Mouse (Mus musculus): ENCODE data around the gene Hoxa1. TPM values are rescaled to one million over a fixed set of nuclear protein-coding genes. Genes with fewer than 3 reads are reported as not detected.

Gene Hoxa1
- total RNA-seq, 2 experiments from 2014 or later, result not detected

- no peak for ATAC-seq (replicated peaks; ENCODE audit: low FRiP score, low TSS enrichment, poor library complexity, severe bottlenecking)
Observed at GRCm38 (mm10) chr6:52123673-52124072, 34.4 kb downstream of the Hoxa1 start.

DNA sequence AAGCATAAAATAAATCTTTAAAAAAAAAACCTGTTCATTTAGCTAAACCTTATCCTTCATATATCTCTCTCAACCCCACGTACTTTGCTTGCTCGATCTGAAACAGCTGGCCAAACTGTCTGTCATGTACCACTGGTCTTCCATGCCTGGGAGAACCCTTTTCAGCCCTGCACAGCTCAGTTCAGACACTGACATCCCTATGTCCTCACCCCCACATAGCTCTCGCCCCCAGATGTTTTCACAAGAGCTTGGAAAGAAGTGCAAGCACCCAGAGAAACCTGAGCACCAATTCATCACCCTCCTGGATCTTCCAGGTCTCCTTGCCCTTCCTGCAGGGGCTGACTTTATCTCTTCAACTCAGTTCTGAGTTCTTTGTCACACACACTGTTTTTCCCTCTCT lies 36.9 kb downstream of the Hoxa1 start:
- ATAC-seq (replicated peaks; ENCODE audit: low FRiP score, low TSS enrichment, poor library complexity, severe bottlenecking), result no peak

DNA sequence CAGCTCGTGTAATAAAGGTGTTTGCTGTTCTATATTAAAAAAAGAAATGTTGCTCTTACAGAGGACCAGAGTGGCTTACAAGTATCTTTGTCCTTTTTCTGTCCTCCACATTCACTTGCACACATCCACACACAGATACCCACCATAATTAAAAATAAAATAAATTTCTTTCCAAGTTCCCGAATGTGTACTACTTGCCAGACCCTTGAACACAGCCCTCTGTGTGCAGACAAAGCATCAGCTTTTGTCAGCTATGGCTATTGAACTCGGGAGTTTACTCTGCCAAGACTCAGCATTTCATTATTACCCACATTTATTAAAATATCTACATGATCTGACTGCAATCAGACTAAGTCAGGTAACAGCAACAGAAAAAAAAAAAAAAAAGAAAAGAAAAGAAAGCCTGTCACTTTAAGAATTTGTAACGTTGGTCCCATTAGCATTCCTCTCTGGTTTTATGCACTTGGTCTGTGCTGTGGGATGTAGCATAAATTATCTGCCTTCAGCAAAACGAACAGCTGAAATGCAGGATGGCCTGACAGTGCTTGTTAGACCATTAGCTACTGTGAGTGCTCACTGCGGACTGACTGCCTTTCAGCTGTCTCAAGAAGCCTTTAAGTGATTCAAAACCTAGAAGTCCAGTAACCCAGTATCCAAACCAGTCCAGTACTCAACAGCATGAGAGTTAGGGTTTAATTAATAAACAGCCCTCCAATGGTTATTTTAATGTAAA lies 39.0 kb downstream of the Hoxa1 start:
- no peak for ATAC-seq (replicated peaks; ENCODE audit: low FRiP score, low TSS enrichment, poor library complexity, severe bottlenecking)

- ATAC-seq (replicated peaks; ENCODE audit: low FRiP score, low TSS enrichment, poor library complexity, severe bottlenecking), result no peak
Observed at GRCm38 (mm10) chr6:52115899-52116298, 42.2 kb downstream of the Hoxa1 start.

- ATAC-seq (replicated peaks; ENCODE audit: low FRiP score, low TSS enrichment, poor library complexity, severe bottlenecking), result no peak
Observed at GRCm38 (mm10) chr6:52111846-52112245, 46.3 kb downstream of the Hoxa1 start.

- no peak for ATAC-seq (replicated peaks; ENCODE audit: low FRiP score, low TSS enrichment, poor library complexity, severe bottlenecking)
Observed at GRCm38 (mm10) chr6:52107400-52107799, 50.7 kb downstream of the Hoxa1 start.

GRCm38 (mm10) chr6:52106716-52107115 lies 51.4 kb downstream of the Hoxa1 start:
- no peak for ATAC-seq (replicated peaks; ENCODE audit: low FRiP score, low TSS enrichment, poor library complexity, severe bottlenecking)

DNA sequence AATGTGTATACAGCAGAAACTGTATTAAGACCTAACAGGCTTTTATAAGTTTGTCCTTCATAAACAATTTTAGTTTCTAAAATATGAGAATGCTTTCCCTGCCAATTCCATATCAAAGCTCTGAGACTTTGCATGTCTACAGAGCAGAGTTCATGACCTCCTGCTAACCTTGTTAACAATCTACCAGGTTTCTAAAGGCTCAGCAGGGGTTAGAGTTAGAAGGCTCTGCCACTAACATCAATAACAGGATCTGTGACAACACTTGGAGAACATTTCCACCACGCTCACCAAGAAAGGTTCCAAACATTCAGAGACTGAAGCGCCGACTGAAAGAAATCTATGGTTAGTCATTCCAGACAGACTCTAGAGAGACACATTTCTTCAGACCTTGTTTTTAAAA lies 51.9 kb downstream of the Hoxa1 start:
- ATAC-seq (replicated peaks; ENCODE audit: low FRiP score, low TSS enrichment, poor library complexity, severe bottlenecking), result no peak

Other genes with a start within 250 kb of the Hoxa1 start
- 18.5 and 30.0 TPM in 2 replicates for gene Skap2, start 145.8 kb downstream of the Hoxa1 start, total RNA-seq (2014; fragmentation: Nextera tagmentation)
- 44.3 and 66.4 TPM in 2 replicates for gene Skap2, start 145.8 kb downstream of the Hoxa1 start, total RNA-seq (2017)
- 1.4 TPM in 1 of 2 replicates, not detected in the other for gene Hoxa2, start 6.5 kb upstream of the Hoxa1 start, total RNA-seq (2014; fragmentation: Nextera tagmentation)
- not detected in 2 replicates for gene Hoxa2, start 6.5 kb upstream of the Hoxa1 start, total RNA-seq (2017)
- gene 5730596B20Rik, start 19.2 kb upstream of the Hoxa1 start, total RNA-seq (2014; fragmentation: Nextera tagmentation), result not detected in 2 replicates
- gene 5730596B20Rik, start 19.2 kb upstream of the Hoxa1 start, total RNA-seq (2017), result not detected in 2 replicates
- 1.9 and 2.2 TPM in 2 replicates for gene Hoxa4, start 33.4 kb upstream of the Hoxa1 start, total RNA-seq (2014; fragmentation: Nextera tagmentation)
- 0.46 and 0.66 TPM in 2 replicates for gene Hoxa4, start 33.4 kb upstream of the Hoxa1 start, total RNA-seq (2017)
- gene Hoxa5, start 46.3 kb upstream of the Hoxa1 start, total RNA-seq (2014; fragmentation: Nextera tagmentation), result 1.1 and 2.6 TPM in 2 replicates
- gene Hoxa5, start 46.3 kb upstream of the Hoxa1 start, total RNA-seq (2017), result 0.56 and 0.76 TPM in 2 replicates
- gene Hoxa6, start 50.4 kb upstream of the Hoxa1 start, total RNA-seq (2014; fragmentation: Nextera tagmentation), result 1.5 TPM in 1 of 2 replicates, not detected in the other
- not detected in 2 replicates for gene Hoxa6, start 50.4 kb upstream of the Hoxa1 start, total RNA-seq (2017)
- 0.77 and 1.4 TPM in 2 replicates for gene Hoxa3, start 55.0 kb upstream of the Hoxa1 start, total RNA-seq (2014; fragmentation: Nextera tagmentation)
- not detected in 2 replicates for gene Hoxa3, start 55.0 kb upstream of the Hoxa1 start, total RNA-seq (2017)
- not detected in 2 replicates for gene Gm28308, start 55.0 kb upstream of the Hoxa1 start, total RNA-seq (2014; fragmentation: Nextera tagmentation)
- gene Gm28308, start 55.0 kb upstream of the Hoxa1 start, total RNA-seq (2017), result not detected in 2 replicates
- 3.4 and 4.1 TPM in 2 replicates for gene Hoxa7, start 63.5 kb upstream of the Hoxa1 start, total RNA-seq (2014; fragmentation: Nextera tagmentation)
- gene Hoxa7, start 63.5 kb upstream of the Hoxa1 start, total RNA-seq (2017), result 2.6 and 3.1 TPM in 2 replicates
- 7.6 and 9.7 TPM in 2 replicates for gene Hoxa9, start 72.8 kb upstream of the Hoxa1 start, total RNA-seq (2014; fragmentation: Nextera tagmentation)
- 10.3 and 27.1 TPM in 2 replicates for gene Hoxa9, start 72.8 kb upstream of the Hoxa1 start, total RNA-seq (2017)
- gene Hoxa10, start 82.5 kb upstream of the Hoxa1 start, total RNA-seq (2014; fragmentation: Nextera tagmentation), result not detected in 2 replicates
- gene Hoxa10, start 82.5 kb upstream of the Hoxa1 start, total RNA-seq (2017), result 0.34 TPM in 1 of 2 replicates, not detected in the other
- not detected in 2 replicates for gene Hoxa11, start 87.5 kb upstream of the Hoxa1 start, total RNA-seq (2014; fragmentation: Nextera tagmentation)
- gene Hoxa11, start 87.5 kb upstream of the Hoxa1 start, total RNA-seq (2017), result not detected in 2 replicates
- not detected in 2 replicates for gene Hoxa13, start 102.6 kb upstream of the Hoxa1 start, total RNA-seq (2014; fragmentation: Nextera tagmentation)
- not detected in 2 replicates for gene Hoxa13, start 102.6 kb upstream of the Hoxa1 start, total RNA-seq (2017)
- gene Evx1, start 155.2 kb upstream of the Hoxa1 start, total RNA-seq (2014; fragmentation: Nextera tagmentation), result not detected in 2 replicates
- not detected in 2 replicates for gene Evx1, start 155.2 kb upstream of the Hoxa1 start, total RNA-seq (2017)

All from megakaryocyte-erythroid progenitor cell, adult 5-6 weeks (primary cell).